Mouse (Mus musculus): Measurements from ENCODE around the gene Paqr9.
A peak's percentile ranks its signal among the peaks of the same experiment; 100 is the strongest.
"Not testable (repeated sequence)": the region's sequence is repeated elsewhere in the genome, so short reads cannot be mapped to it uniquely, and the experiment has no call there.

Gene Paqr9

DNA sequence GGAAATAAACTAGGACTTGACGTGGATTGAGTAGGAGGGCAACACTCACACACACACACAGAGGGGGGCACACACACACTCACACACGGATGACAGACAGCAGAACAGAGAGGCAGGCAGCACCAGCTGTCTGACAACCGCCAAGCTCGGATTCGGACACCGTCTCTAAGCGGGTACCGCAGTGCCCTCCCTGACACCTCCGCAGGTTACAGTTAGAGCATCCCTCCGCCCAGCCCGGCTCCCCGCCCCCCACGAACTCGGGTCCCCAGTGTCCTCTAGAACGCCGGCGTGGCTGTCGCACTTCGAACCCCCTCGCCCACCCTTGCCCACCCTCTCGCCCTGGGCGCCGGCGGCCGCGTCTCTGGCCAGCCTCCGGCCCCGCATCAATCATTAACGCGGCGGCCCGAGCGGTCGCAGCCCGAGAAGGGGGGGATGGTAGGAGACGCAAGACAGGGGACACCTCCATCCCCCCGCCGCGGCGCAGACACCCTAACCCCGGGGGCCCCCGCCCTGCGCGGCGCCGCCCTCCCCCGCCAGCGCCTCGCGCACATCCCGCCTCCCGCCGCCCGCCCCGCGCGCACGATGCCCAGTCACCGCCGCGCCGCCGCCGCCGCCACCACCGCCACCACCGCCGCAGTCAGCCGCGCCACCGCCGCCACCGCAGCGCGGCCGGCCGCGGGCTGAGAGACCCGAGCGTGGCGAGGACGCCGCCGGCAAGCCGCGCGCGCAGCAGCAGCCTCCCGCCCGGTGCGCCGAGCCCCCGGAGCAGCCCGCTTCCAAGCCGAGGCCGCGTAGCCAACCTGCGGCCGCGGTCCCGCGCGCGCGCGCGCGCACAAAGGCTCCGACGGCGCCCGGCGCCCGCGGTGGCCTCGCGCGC is at the start of gene Paqr9:
Gene Paqr9 (plus strand): TSS at position 599 of the 877 bp plus-strand sequence.
- no peak for DNase-seq (ENCODE audit: low spot score)

DNA sequence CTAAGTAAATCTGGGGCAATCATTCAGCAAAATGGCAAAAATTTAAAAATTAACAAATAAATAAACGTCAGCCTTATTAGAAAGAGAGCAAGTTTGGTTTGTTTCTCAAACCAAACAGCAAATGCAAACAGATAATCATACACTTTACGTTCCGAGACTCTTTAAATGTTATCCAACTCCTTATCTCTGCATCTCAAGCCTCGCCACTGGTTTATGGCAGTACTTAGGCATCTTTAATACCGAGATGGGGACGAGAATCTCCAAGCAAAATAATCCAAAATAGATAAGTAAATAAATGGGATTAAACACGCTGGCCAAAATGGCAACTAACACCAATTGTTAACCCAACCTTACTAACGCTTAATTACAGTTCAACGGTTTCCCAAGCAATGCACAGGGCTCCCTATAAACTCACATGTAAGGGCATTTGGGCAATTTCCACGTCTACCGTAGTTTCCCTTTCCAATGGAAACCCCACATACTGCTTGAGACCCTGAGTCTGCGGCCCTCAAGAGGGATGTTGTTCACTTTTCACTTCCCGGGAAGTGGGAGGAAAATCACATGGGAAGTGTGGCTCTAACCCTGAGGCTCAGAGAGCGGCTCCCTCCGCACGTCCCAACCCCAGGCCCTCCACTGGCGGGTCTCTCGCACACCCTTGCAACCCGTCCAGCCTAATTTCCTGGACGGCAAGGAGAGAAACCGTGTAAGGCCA is 48.6 kb upstream of the Paqr9 start:
- DNase-seq (ENCODE audit: low spot score): no peak

DNA sequence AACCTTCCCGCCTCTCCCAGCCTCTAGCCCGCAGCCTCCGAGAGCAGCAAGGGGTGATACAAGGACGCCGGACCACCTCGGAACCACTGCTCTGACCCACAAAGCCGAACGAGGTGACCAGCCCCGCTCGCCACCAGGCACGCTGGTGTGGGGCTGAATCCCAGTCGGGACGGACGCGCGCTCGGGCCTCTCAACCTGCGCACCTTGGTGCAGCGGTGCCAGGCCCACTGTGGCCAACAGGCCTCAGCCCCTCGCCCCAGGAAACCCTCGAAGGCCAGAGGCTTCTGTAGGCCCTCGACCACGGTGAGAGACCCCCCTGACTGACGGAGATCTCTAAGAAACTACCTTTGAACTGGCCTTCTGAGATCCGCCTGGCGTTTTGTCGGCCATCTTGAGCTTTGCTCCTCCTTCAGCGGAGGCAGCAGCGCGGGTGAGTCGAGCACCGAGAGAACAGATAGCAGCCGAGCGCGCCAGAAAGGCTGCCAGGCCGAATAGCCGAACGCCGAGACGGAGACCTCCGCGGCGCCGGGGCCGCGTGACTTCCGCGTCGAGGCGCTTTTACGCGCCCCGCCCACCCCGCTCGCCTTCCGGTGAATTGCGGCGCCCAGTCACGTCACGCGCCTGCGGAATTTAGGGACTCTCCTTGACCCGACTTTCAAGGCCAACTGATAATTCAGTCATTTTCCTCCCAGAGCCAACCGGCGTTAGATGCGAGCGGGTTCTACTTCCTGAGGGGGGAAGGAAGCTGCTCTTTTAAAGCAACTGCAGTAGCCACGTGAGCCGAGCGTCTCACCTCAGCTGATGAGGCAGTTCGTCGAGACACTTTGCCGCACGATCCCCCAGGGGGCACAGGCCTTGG is 47.8 kb upstream of the Paqr9 start, which contains the start of gene U2surp:
Gene U2surp (minus strand): TSS at position 525 of the 859 bp plus-strand sequence.
- DNase-seq (ENCODE audit: low spot score): peak; percentile 96

- no peak for DNase-seq (ENCODE audit: low spot score)
Observed at GRCm38 (mm10) chr9:95512331-95513030, 47.0 kb upstream of the Paqr9 start.

- DNase-seq (ENCODE audit: low spot score): no peak
Observed at GRCm38 (mm10) chr9:95513776-95514175, 45.7 kb upstream of the Paqr9 start.

- not testable (repeated sequence) for DNase-seq (ENCODE audit: low spot score)
Observed at GRCm38 (mm10) chr9:95514361-95514760, 45.1 kb upstream of the Paqr9 start.

DNA sequence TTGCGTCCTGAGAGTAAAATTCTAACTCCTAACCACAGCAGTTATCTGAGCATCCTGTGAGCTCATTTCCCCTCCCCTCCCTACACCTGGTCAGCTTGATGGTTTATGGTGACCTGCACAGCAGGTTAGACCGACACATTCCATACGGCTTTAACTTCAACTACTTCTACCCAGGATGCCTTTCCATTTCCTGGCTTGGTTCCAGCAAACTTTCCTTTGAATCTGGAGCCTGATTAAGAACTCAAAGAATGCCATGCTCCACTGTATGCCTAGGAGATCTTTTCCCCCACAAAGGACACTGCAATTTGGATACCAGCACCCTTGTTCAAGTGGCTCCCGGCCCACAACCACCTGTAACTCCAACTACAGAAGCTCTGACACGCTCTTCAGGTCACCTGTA is 38.9 kb upstream of the Paqr9 start:
- DNase-seq (ENCODE audit: low spot score): no peak

DNA sequence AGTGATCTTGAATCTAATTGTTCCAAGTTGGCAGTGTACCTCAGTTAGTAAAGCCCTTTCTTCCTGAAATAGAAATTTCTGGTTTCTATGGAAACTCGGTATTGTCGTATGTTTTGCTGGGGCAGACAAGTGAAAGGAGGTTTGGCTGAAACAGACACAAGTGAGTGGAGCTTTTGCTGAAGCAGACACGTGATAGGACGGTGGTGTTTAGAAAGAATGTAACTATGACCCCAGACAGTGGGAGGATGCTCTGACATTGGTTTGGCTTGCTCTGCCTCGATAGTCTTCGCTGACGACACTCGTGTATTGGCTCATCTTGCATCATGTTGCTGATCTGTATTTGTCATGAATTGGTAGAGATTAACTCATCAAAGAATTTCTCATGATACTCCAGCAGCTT is 38.4 kb upstream of the Paqr9 start:
- no peak for DNase-seq (ENCODE audit: low spot score)

- no peak for DNase-seq (ENCODE audit: low spot score)
Observed at GRCm38 (mm10) chr9:95521566-95521965, 37.9 kb upstream of the Paqr9 start.

DNA sequence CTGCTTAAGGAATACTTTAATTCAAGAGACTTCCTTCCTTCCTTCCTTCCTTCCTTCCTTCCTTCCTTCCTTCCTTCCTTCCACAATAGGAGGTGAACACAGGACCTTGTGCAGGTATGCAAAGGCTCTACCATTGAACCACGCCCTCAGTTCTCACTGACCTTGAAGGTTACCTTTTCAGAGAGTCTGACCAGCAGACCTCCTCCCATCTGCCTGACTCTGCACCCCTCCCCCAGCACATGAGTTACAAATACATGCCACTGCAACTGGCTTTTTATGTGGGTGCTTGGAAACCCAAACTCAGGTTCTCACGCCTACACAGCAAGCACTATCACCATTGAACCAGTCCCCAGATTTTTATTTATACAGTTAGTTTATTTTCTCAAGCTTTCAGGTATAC is 36.9 kb upstream of the Paqr9 start:
- DNase-seq (ENCODE audit: low spot score): no peak

GRCm38 (mm10) chr9:95525376-95525775 is 34.1 kb upstream of the Paqr9 start:
- no peak for DNase-seq (ENCODE audit: low spot score)

DNA sequence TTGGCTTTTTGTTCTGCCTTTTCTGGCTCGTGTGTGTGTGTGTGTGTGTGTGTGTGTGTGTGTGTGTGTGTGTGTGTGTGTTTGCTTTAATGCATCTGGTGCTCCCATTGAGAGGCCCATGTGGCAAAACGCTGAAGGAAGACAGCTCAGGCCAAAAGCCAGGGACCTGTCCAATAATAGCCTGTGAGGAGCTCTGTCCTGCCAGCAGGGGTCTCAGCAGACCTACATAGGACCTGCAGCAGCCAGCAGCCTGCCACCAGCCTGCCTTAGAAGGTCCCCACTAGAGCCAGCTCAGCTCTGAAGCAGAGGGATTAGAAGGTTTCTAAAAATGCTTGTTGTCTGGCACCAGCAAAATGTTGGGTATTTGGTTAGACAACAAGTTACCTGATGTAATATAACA is 33.5 kb upstream of the Paqr9 start:
- DNase-seq (ENCODE audit: low spot score): no peak

GRCm38 (mm10) chr9:95527676-95528075 is 31.8 kb upstream of the Paqr9 start:
- DNase-seq (ENCODE audit: low spot score): no peak

DNA sequence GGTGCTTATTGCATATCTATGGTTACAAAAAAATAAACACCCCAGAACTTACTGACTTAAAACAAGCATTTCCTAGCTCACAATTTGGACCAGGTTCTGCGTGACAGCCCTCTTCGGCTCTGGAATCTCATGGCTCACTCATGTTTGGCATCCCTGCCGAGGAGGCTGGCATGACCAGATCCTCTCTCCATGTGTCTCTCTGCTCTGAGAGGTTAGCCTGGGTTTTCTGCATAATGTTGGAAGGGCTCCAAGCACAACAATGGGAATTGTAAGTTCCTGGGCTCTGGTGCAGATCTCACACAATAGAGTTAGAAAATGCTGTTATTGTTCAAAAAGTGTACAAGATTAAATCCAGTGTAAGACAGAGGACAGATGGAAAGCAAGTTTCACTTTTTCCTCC is 28.3 kb upstream of the Paqr9 start:
- DNase-seq (ENCODE audit: low spot score): no peak

DNA sequence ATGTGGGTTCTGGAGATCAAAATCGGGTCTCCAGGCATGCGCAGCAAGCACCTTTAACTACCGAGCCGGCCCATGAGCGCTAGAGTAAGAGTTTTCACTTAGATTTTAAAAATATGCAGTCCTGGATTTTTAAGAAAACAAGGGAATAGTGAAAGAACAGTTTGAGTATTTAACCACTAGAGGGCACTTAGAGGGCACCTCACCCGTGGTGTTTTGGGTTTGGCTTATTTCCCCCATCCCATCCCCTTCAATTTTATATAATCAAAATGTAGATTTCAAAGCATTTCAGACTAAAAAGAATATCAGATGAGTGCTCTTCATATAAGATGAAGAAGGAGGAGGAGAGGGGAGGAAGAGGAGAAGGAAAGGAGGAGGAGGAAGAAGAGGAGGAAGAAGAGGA is 25.6 kb upstream of the Paqr9 start:
- DNase-seq (ENCODE audit: low spot score): no peak

GRCm38 (mm10) chr9:95539176-95539800 is 20.2 kb upstream of the Paqr9 start:
- DNase-seq (ENCODE audit: low spot score): no peak

DNA sequence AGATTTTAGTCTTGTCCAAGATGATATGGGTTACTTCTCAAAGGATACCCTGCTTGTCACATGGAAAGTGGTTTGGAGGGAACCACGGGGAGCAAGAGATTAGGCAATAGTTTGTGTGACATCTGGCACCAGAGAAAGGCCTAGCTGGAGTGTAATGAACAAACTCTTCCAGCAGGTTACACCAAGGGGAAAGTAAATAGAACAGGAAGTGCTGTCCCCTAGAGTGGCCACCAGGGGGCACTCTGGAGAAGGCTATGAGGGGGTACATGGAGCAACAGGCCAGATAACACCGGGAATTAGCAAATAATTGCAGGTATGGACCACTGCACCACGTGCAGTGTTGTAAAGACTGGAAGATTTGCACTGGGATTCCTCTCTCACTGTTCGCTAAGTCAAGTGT is 19.0 kb upstream of the Paqr9 start:
- peak; percentile 39 for DNase-seq (ENCODE audit: low spot score)

GRCm38 (mm10) chr9:95541208-95541607 is 18.2 kb upstream of the Paqr9 start:
- no peak for DNase-seq (ENCODE audit: low spot score)

DNA sequence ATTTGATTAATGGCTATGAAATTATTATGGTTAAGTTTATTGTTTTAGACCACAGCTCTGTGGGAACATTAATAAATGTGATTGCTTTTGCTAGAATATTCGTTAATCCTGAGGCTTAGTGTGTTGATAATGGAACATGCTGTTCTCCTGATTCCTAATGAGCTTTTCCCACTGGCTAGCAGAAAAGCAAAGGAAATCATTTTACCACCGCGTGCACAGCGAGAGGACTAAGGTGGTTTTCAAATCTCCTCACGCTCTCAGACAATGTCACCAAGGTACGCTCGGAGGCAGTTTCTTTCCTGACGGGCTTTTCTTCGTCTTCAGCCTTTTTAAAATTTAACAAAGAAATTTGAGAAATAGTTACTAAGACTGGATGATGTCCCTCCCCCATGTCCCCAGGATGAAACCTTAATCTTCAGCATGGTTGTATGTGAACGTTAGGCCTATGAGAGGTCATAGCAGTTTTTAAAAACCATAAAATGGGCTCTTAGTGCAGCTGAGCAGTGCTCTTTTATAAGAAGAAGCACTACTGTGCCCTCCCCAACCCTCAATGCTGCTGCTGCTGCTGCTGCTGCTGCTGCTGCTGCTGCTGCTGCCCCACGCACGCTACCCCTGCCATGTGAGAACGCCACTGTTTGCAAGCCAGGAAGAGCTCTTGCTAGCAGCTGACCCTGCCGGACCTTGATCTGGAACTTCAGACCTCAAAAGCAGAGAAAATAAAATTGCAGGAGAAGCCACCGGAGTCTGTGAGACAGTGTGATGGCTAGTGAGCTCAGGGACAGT is 17.6 kb upstream of the Paqr9 start:
- DNase-seq (ENCODE audit: low spot score): no peak

DNA sequence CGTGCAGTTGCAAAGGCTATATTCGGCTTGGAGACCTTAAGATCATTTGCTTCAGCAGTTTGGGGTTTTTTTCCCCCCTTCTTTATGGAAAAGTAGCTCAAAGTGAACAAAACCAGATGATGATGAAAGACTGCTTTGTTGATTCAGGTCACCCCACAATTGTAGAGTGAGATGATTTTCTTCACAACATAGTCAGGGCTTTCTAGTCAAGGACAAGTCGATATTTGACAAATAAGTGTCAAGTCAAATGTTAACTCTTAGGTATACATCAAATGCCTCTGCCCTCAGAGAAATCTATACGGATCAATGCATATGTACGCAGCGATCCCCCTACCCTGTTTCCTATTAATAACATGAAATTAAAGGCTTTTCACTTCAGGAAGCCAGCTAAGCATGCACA is 17.0 kb upstream of the Paqr9 start:
- no peak for DNase-seq (ENCODE audit: low spot score)
